Mouse (Mus musculus): ENCODE results near the gene Marco. TPM values are rescaled to one million over a fixed set of nuclear protein-coding genes. Genes with fewer than 3 reads are reported as not detected.
A peak's percentile ranks its signal among the peaks of the same experiment; 100 is the strongest.

Marco gene
- polyA plus RNA-seq, 1 experiment: not detected

- H3K27ac ChIP-seq (ENCODE audit: control insufficient read depth, insufficient read depth, low read depth, low read length): no peak overlapping the region
- H3K4me3 ChIP-seq (ENCODE audit: control insufficient read depth, low read depth, low read length): no peak overlapping the region
- no peaks in the 10 kb centered on the region for H3K4me1 ChIP-seq (ENCODE audit: control insufficient read depth, insufficient read depth, low read length)
- H3K27me3 ChIP-seq (ENCODE audit: control insufficient read depth, insufficient read depth, low read length): no peaks in the 10 kb centered on the region
- TF ChIP-seq POLR2A (IDR thresholded peaks at IDR 0.05; ENCODE audit: control insufficient read depth, low read depth, low read length) (no peak), CTCF (IDR thresholded peaks at IDR 0.05; ENCODE audit: control insufficient read depth, insufficient read depth, insufficient replicate concordance, low read depth, low read length) (peak; percentile 75; the same call in 1 of the 2 replicates)
- no peaks in the 10 kb centered on the region for H3K36me3 ChIP-seq (ENCODE audit: control insufficient read depth, insufficient read depth, low read length)
Measured at GRCm38 (mm10) chr1:120468891-120469290, 35.9 kb downstream of the Marco start.

- Histone ChIP-seq H3K27ac (ENCODE audit: control insufficient read depth, insufficient read depth, low read depth, low read length) (no peak overlapping the region), H3K36me3 (ENCODE audit: control insufficient read depth, insufficient read depth, low read length) (no peaks in the 10 kb centered on the region), H3K27me3 (ENCODE audit: control insufficient read depth, insufficient read depth, low read length) (no peaks in the 10 kb centered on the region), H3K4me3 (ENCODE audit: control insufficient read depth, low read depth, low read length) (no peak overlapping the region), H3K4me1 (ENCODE audit: control insufficient read depth, insufficient read depth, low read length) (no peaks in the 10 kb centered on the region)
- no peak for TF ChIP-seq CTCF (IDR thresholded peaks at IDR 0.05; ENCODE audit: control insufficient read depth, insufficient read depth, insufficient replicate concordance, low read depth, low read length)
- TF ChIP-seq POLR2A (IDR thresholded peaks at IDR 0.05; ENCODE audit: control insufficient read depth, low read depth, low read length): no peak
Measured at GRCm38 (mm10) chr1:120467323-120467722, 37.5 kb downstream of the Marco start.

GRCm38 (mm10) chr1:120466751-120467150, 38.1 kb downstream of the Marco start:
- no peaks in the 10 kb centered on the region for H3K4me1 ChIP-seq (ENCODE audit: control insufficient read depth, insufficient read depth, low read length)
- H3K27ac ChIP-seq (ENCODE audit: control insufficient read depth, insufficient read depth, low read depth, low read length): no peak overlapping the region
- H3K36me3 ChIP-seq (ENCODE audit: control insufficient read depth, insufficient read depth, low read length): no peaks in the 10 kb centered on the region
- no peaks in the 10 kb centered on the region for H3K27me3 ChIP-seq (ENCODE audit: control insufficient read depth, insufficient read depth, low read length)
- no peak overlapping the region for H3K4me3 ChIP-seq (ENCODE audit: control insufficient read depth, low read depth, low read length)
- TF ChIP-seq CTCF (IDR thresholded peaks at IDR 0.05; ENCODE audit: control insufficient read depth, insufficient read depth, insufficient replicate concordance, low read depth, low read length): no peak
- TF ChIP-seq POLR2A (IDR thresholded peaks at IDR 0.05; ENCODE audit: control insufficient read depth, low read depth, low read length): no peak

GRCm38 (mm10) chr1:120459032-120459431, 45.8 kb downstream of the Marco start:
- H3K27ac ChIP-seq (ENCODE audit: control insufficient read depth, insufficient read depth, low read depth, low read length): no peak overlapping the region
- H3K36me3 ChIP-seq (ENCODE audit: control insufficient read depth, insufficient read depth, low read length): no peaks in the 10 kb centered on the region
- no peak overlapping the region for H3K4me3 ChIP-seq (ENCODE audit: control insufficient read depth, low read depth, low read length)
- no peaks in the 10 kb centered on the region for H3K27me3 ChIP-seq (ENCODE audit: control insufficient read depth, insufficient read depth, low read length)
- TF ChIP-seq CTCF (IDR thresholded peaks at IDR 0.05; ENCODE audit: control insufficient read depth, insufficient read depth, insufficient replicate concordance, low read depth, low read length): no peak
- no peak for TF ChIP-seq POLR2A (IDR thresholded peaks at IDR 0.05; ENCODE audit: control insufficient read depth, low read depth, low read length)
- H3K4me1 ChIP-seq (ENCODE audit: control insufficient read depth, insufficient read depth, low read length): no peaks in the 10 kb centered on the region

- TF ChIP-seq POLR2A (IDR thresholded peaks at IDR 0.05; ENCODE audit: control insufficient read depth, low read depth, low read length) (no peak), CTCF (IDR thresholded peaks at IDR 0.05; ENCODE audit: control insufficient read depth, insufficient read depth, insufficient replicate concordance, low read depth, low read length) (no peak)
- Histone ChIP-seq H3K27ac (ENCODE audit: control insufficient read depth, insufficient read depth, low read depth, low read length) (no peak overlapping the region), H3K4me1 (ENCODE audit: control insufficient read depth, insufficient read depth, low read length) (no peaks in the 10 kb centered on the region), H3K36me3 (ENCODE audit: control insufficient read depth, insufficient read depth, low read length) (no peaks in the 10 kb centered on the region), H3K4me3 (ENCODE audit: control insufficient read depth, low read depth, low read length) (no peak overlapping the region), H3K27me3 (ENCODE audit: control insufficient read depth, insufficient read depth, low read length) (no peaks in the 10 kb centered on the region)
Measured at GRCm38 (mm10) chr1:120458524-120458923, 46.3 kb downstream of the Marco start.

- TF ChIP-seq POLR2A (IDR thresholded peaks at IDR 0.05; ENCODE audit: control insufficient read depth, low read depth, low read length) (no peak), CTCF (IDR thresholded peaks at IDR 0.05; ENCODE audit: control insufficient read depth, insufficient read depth, insufficient replicate concordance, low read depth, low read length) (no peak)
- Histone ChIP-seq H3K4me1 (ENCODE audit: control insufficient read depth, insufficient read depth, low read length) (no peaks in the 10 kb centered on the region), H3K27ac (ENCODE audit: control insufficient read depth, insufficient read depth, low read depth, low read length) (no peak overlapping the region), H3K4me3 (ENCODE audit: control insufficient read depth, low read depth, low read length) (no peak overlapping the region), H3K27me3 (ENCODE audit: control insufficient read depth, insufficient read depth, low read length) (no peaks in the 10 kb centered on the region), H3K36me3 (ENCODE audit: control insufficient read depth, insufficient read depth, low read length) (no peaks in the 10 kb centered on the region)
Measured at GRCm38 (mm10) chr1:120451486-120452270, 53.1 kb downstream of the Marco start.

- Histone ChIP-seq H3K27ac (ENCODE audit: control insufficient read depth, insufficient read depth, low read depth, low read length) (no peak overlapping the region), H3K36me3 (ENCODE audit: control insufficient read depth, insufficient read depth, low read length) (no peaks in the 10 kb centered on the region), H3K27me3 (ENCODE audit: control insufficient read depth, insufficient read depth, low read length) (no peaks in the 10 kb centered on the region), H3K4me3 (ENCODE audit: control insufficient read depth, low read depth, low read length) (no peak overlapping the region), H3K4me1 (ENCODE audit: control insufficient read depth, insufficient read depth, low read length) (no peaks in the 10 kb centered on the region)
- TF ChIP-seq CTCF (IDR thresholded peaks at IDR 0.05; ENCODE audit: control insufficient read depth, insufficient read depth, insufficient replicate concordance, low read depth, low read length) (no peak), POLR2A (IDR thresholded peaks at IDR 0.05; ENCODE audit: control insufficient read depth, low read depth, low read length) (no peak)
Measured at GRCm38 (mm10) chr1:120449662-120450061, 55.2 kb downstream of the Marco start.
